Mouse (Mus musculus): ENCODE measurements around the gene Galns. TPM values are rescaled to one million over a fixed set of nuclear protein-coding genes. Genes with fewer than 3 reads are reported as not detected.
A peak's percentile ranks its signal among the peaks of the same experiment; 100 is the strongest.
"Not testable (repeated sequence)": the region's sequence is repeated elsewhere in the genome, so short reads cannot be mapped to it uniquely, and the experiment has no call there.

Gene Galns
- total and polyA plus RNA-seq, 2 experiments from 2014 or later = 10.9 to 12.1 TPM

- H3K36me3 ChIP-seq (ENCODE audit: insufficient read depth, low read length) = peaks cover 5% of the 10 kb centered on the region; the same call in 1 of the 2 replicates
- no peak for TF ChIP-seq CTCF (IDR thresholded peaks at IDR 0.05)
- ATAC-seq (ENCODE audit: low FRiP score) = no peak
- H3K27ac ChIP-seq (ENCODE audit: low read depth, low read length) = no peak overlapping the region
- peaks cover 17% of the 10 kb centered on the region for H3K4me1 ChIP-seq (ENCODE audit: insufficient read depth, low read length)
- 53% methylated on average over 10 of the region's 10 CpGs for WGBS
- H3K9me3 ChIP-seq (ENCODE audit: low read length) = no peaks in the 10 kb centered on the region
- no peak for DNase-seq (ENCODE audit: low spot score)
- H3K9ac ChIP-seq (replicated peaks; ENCODE audit: low read length, poor library complexity, severe bottlenecking) = no peak overlapping the region
- H3K4me2 ChIP-seq (ENCODE audit: low read depth, low read length, poor library complexity, severe bottlenecking) = peak overlapping the region; percentile 91; the same call in 1 of the 2 replicates
- H3K27me3 ChIP-seq (ENCODE audit: insufficient read depth, low read length) = no peaks in the 10 kb centered on the region
- H3K4me3 ChIP-seq (ENCODE audit: low read depth, low read length) = no peak overlapping the region
Observed at GRCm38 (mm10) chr8:122574667-122575251, 36.5 kb downstream of the Galns start.

DNA sequence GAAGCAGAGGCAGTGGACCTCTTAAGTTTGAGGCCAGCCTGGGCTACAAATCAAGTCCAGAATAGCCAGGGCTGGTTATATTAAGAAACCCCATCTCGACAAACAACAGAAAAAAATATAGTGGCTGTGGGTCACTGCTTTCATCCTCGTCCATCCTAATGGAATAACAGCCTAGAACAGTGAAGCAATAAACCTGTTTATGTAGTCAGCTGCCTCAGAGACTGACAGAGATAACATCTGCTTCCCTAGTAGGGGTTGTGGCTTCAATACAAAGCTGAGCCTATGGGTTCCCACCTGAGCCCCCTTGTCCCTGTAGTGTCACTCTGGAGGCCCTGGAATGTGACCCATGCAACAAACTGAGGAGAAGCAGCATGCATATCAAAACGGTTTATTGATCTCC is 37.0 kb downstream of the Galns start:
- Histone ChIP-seq H3K9ac (replicated peaks; ENCODE audit: low read length, poor library complexity, severe bottlenecking) (no peak overlapping the region), H3K27ac (ENCODE audit: low read depth, low read length) (no peak overlapping the region), H3K36me3 (ENCODE audit: insufficient read depth, low read length) (peaks cover 5% of the 10 kb centered on the region; the same call in 1 of the 2 replicates), H3K27me3 (ENCODE audit: insufficient read depth, low read length) (no peaks in the 10 kb centered on the region), H3K4me2 (ENCODE audit: low read depth, low read length, poor library complexity, severe bottlenecking) (no peak overlapping the region), H3K9me3 (ENCODE audit: low read length) (no peaks in the 10 kb centered on the region), H3K4me1 (ENCODE audit: insufficient read depth, low read length) (peaks cover 17% of the 10 kb centered on the region), H3K4me3 (ENCODE audit: low read depth, low read length) (no peak overlapping the region)
- no peak for TF ChIP-seq CTCF (IDR thresholded peaks at IDR 0.05)
- ATAC-seq (ENCODE audit: low FRiP score) = no peak
- DNase-seq (ENCODE audit: low spot score) = no peak
- WGBS = 61% methylated on average over 3 of the region's 3 CpGs

DNA sequence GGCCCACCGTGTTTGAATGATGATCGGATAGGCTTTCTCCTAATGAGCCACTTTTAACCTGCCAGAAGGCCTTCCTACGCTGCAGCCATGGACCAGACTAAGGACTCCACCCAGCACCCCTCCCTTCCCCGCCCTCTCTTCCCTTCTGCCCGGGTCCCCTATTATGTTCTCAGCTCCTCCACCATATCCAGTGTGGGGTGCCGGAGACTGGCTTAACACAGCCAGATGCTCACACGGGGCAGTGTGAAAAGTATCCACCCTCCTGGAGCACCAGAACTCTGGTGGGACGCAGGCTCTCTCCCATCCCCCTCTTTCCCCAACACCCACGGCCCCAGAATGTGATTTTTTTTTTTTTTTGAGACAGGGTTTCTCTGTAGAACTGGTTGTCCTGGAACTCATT is 37.7 kb downstream of the Galns start:
- H3K27ac ChIP-seq (ENCODE audit: low read depth, low read length) = no peak overlapping the region
- WGBS = 59% methylated on average over 9 of the region's 9 CpGs
- no peak overlapping the region for H3K4me2 ChIP-seq (ENCODE audit: low read depth, low read length, poor library complexity, severe bottlenecking)
- H3K27me3 ChIP-seq (ENCODE audit: insufficient read depth, low read length) = no peaks in the 10 kb centered on the region
- H3K9me3 ChIP-seq (ENCODE audit: low read length) = no peaks in the 10 kb centered on the region
- H3K4me1 ChIP-seq (ENCODE audit: insufficient read depth, low read length) = peaks cover 20% of the 10 kb centered on the region
- H3K36me3 ChIP-seq (ENCODE audit: insufficient read depth, low read length) = peaks cover 5% of the 10 kb centered on the region; the same call in 1 of the 2 replicates
- DNase-seq (ENCODE audit: low spot score) (no peak), ATAC-seq (ENCODE audit: low FRiP score) (no peak)
- H3K4me3 ChIP-seq (ENCODE audit: low read depth, low read length) = no peak overlapping the region
- TF ChIP-seq CTCF (IDR thresholded peaks at IDR 0.05) = no peak
- H3K9ac ChIP-seq (replicated peaks; ENCODE audit: low read length, poor library complexity, severe bottlenecking) = no peak overlapping the region

DNA sequence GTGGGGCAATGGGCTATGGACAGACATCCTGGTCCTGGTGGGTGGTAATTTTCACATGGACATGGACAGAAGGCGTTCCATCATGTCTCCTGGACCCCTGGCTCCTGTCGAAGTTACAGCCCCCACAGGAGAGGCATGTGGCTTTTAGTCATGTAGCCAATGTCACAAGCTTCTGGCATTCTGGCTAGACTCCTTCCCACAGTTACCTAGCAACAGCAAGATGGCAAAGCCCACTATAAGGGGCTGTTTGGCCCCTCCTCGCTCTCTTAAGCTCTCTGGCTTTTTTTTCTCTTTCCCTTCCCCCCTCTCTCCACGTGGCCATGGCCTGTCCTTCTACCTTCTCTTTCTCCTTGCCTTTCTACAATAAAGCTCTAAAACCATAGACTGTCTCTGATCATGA is 38.1 kb downstream of the Galns start:
- not testable (repeated sequence) for H3K9me3 ChIP-seq (ENCODE audit: low read length); H3K4me2 ChIP-seq (ENCODE audit: low read depth, low read length, poor library complexity, severe bottlenecking); H3K4me3 ChIP-seq (ENCODE audit: low read depth, low read length); H3K9ac ChIP-seq (replicated peaks; ENCODE audit: low read length, poor library complexity, severe bottlenecking); H3K36me3 ChIP-seq (ENCODE audit: insufficient read depth, low read length); H3K27ac ChIP-seq (ENCODE audit: low read depth, low read length); H3K27me3 ChIP-seq (ENCODE audit: insufficient read depth, low read length); ATAC-seq (ENCODE audit: low FRiP score)
- peak; percentile 51 for DNase-seq (ENCODE audit: low spot score)
- H3K4me1 ChIP-seq (ENCODE audit: insufficient read depth, low read length) = peaks cover 22% of the 10 kb centered on the region
- 19% methylated on average over 4 of the region's 4 CpGs for WGBS

DNA sequence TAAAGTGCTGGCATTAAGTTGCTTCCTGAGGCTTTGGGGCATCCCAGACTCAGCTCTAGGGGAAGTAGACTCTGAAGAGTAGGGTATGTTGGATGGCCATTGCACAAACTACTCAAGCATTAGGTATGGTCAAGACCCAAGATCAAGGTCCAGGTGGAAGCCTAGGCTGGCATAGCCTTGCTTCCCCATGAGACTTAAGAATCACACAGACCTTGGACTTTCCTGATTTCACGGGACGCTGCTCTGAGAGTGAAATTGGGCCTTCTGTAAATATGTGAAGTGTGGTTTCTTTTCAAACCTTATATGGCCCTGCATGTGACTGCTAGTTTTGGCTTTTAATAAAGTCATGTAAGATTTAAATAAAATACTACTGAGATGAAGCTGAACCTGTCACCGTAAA is 38.5 kb downstream of the Galns start:
- Histone ChIP-seq H3K36me3 (ENCODE audit: insufficient read depth, low read length) (peaks cover 5% of the 10 kb centered on the region; the same call in 1 of the 2 replicates), H3K9ac (replicated peaks; ENCODE audit: low read length, poor library complexity, severe bottlenecking) (no peak overlapping the region), H3K9me3 (ENCODE audit: low read length) (no peaks in the 10 kb centered on the region), H3K27ac (ENCODE audit: low read depth, low read length) (no peak overlapping the region), H3K4me1 (ENCODE audit: insufficient read depth, low read length) (peaks cover 23% of the 10 kb centered on the region), H3K27me3 (ENCODE audit: insufficient read depth, low read length) (no peaks in the 10 kb centered on the region), H3K4me2 (ENCODE audit: low read depth, low read length, poor library complexity, severe bottlenecking) (no peak overlapping the region), H3K4me3 (ENCODE audit: low read depth, low read length) (no peak overlapping the region)
- 93% methylated on average over 3 of the region's 3 CpGs for WGBS
- TF ChIP-seq CTCF (IDR thresholded peaks at IDR 0.05) = no peak
- no peak for ATAC-seq (ENCODE audit: low FRiP score)
- DNase-seq (ENCODE audit: low spot score) = no peak

DNA sequence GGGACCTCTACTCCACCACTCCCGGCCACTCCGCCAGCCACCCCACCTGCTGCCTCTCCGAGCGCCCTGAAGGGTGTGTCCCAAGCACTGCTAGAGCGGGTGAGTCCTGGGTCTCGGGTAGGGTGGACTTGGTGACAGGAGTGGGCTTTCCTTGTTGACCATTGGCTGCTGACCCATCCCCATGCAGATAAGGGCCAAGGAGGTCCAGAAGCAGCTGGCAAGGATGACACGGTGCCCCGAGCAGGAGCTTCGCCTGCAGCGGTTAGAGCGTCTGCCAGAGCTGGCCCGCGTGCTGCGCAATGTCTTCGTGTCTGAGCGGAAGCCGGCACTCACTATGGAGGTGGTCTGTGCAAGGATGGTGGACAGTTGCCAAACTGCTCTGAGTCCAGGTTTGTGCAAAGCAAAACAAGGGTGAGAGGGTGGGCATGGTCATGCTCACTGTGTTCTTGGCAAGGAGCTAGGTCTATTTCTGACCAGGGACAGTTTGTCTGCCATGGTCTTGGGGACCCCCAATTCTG is 39.5 kb downstream of the Galns start:
- no peak for ATAC-seq (ENCODE audit: low FRiP score)
- TF ChIP-seq CTCF (IDR thresholded peaks at IDR 0.05) = no peak
- Histone ChIP-seq H3K4me1 (ENCODE audit: insufficient read depth, low read length) (peaks cover 23% of the 10 kb centered on the region), H3K27me3 (ENCODE audit: insufficient read depth, low read length) (no peaks in the 10 kb centered on the region), H3K9ac (replicated peaks; ENCODE audit: low read length, poor library complexity, severe bottlenecking) (no peak overlapping the region), H3K36me3 (ENCODE audit: insufficient read depth, low read length) (peaks cover 5% of the 10 kb centered on the region; the same call in 1 of the 2 replicates), H3K4me3 (ENCODE audit: low read depth, low read length) (no peak overlapping the region), H3K27ac (ENCODE audit: low read depth, low read length) (no peak overlapping the region), H3K9me3 (ENCODE audit: low read length) (no peaks in the 10 kb centered on the region), H3K4me2 (ENCODE audit: low read depth, low read length, poor library complexity, severe bottlenecking) (no peak overlapping the region)
- DNase-seq (ENCODE audit: low spot score) = no peak
- WGBS = 92% methylated on average over 17 of the region's 17 CpGs

Measured in midbrain, postnatal 0 days (tissue).